Mouse (Mus musculus) bone marrow macrophage, adult 2 months (primary cell): ENCODE data around the gene Aldh4a1. TPM values are rescaled to one million over a fixed set of nuclear protein-coding genes. Genes with fewer than 3 reads are reported as not detected.

Experiments
- H3K27ac ChIP-seq: 2 replicates; pipeline ENCODE4 v1.5.1; 2012; ENCODE audit warnings: low read depth, low read length; ENCODE audit not compliant: insufficient read depth
- H3K4me1 ChIP-seq: 2 replicates; pipeline ENCODE4 v1.6.1; 2012; ENCODE audit warnings: low read length; ENCODE audit not compliant: control insufficient read depth, insufficient read depth
- H3K4me3 ChIP-seq: 2 replicates; pipeline ENCODE4 v1.5.1; 2012; ENCODE audit warnings: mild to moderate bottlenecking, low read length, moderate library complexity; ENCODE audit not compliant: insufficient read depth
- CTCF ChIP-seq: IDR thresholded peaks from 2 replicates; pipeline ENCODE4 v1.5.1; 2012; ENCODE audit warnings: low read depth, mild to moderate bottlenecking, low read length, moderate library complexity
- POLR2A ChIP-seq: IDR thresholded peaks from 2 replicates; pipeline ENCODE4 v1.6.1; 2012; ENCODE audit warnings: mild to moderate bottlenecking, low read depth, low read length, borderline replicate concordance
- polyA plus RNA-seq: library from polyadenylated mRNA; stranded (reverse); fragments of >200 nt; gene quantifications from 2 replicates; pipeline ENCODE4 v1.2.4, GENCODE M21; 2012; ENCODE audit not compliant: missing spikeins, insufficient read depth, insufficient read length

Aldh4a1 gene
- polyA plus RNA-seq, 1 experiment, result 13.8 TPM

GRCm38 (mm10) chr4:139601519-139602356 lies 20.9 kb upstream of the Aldh4a1 start:
- TF ChIP-seq POLR2A (no peak), CTCF (no peak)
- Histone ChIP-seq H3K4me1 (peaks cover 57% of the 10 kb centered on the region), H3K4me3 (peak overlapping the region; percentile 19), H3K27ac (peak overlapping the region; percentile 94)

GRCm38 (mm10) chr4:139602357-139603244 lies 20.1 kb upstream of the Aldh4a1 start, which contains the start of gene Gm21969:
Gene Gm21969 (plus strand): TSS chr4:139603186.
- Histone ChIP-seq H3K27ac (peak within 1 kb of the TSS; percentile 94), H3K4me1 (peaks cover 49% of the 10 kb centered on the region), H3K4me3 (peak within 1 kb of the TSS; percentile 19)
- TF ChIP-seq CTCF, result peak; percentile 49; the same call in 1 of the 2 replicates
- no peak for TF ChIP-seq POLR2A

GRCm38 (mm10) chr4:139605216-139605615 lies 17.4 kb upstream of the Aldh4a1 start:
- Histone ChIP-seq H3K27ac (no peak overlapping the region), H3K4me1 (peaks cover 46% of the 10 kb centered on the region)
- no peak for TF ChIP-seq CTCF
- no peak for TF ChIP-seq POLR2A

GRCm38 (mm10) chr4:139606732-139607131 lies 15.9 kb upstream of the Aldh4a1 start:
- H3K4me1 ChIP-seq, result peaks cover 37% of the 10 kb centered on the region
- no peak overlapping the region for H3K27ac ChIP-seq
- TF ChIP-seq CTCF, result no peak
- TF ChIP-seq POLR2A, result no peak
- no peak overlapping the region for H3K4me3 ChIP-seq

More at GRCm38 (mm10) chr4:139605216-139605615, 17.4 kb upstream of the Aldh4a1 start:
- no peak overlapping the region for H3K4me3 ChIP-seq

GRCm38 (mm10) chr4:139608975-139609374 lies 13.7 kb upstream of the Aldh4a1 start:
- H3K4me3 ChIP-seq, result no peak overlapping the region
- 0 out of 2 replicates have a peak overlapping the region, but pooled peaks have one; percentile 33 for H3K27ac ChIP-seq
- peaks cover 24% of the 10 kb centered on the region for H3K4me1 ChIP-seq
- TF ChIP-seq POLR2A (no peak), CTCF (no peak)

GRCm38 (mm10) chr4:139610954-139611353 lies 11.7 kb upstream of the Aldh4a1 start:
- Histone ChIP-seq H3K4me1 (peaks cover 33% of the 10 kb centered on the region), H3K4me3 (no peak overlapping the region), H3K27ac (no peak overlapping the region)
- no peak for TF ChIP-seq CTCF
- TF ChIP-seq POLR2A, result no peak

- Histone ChIP-seq H3K4me1 (peaks cover 31% of the 10 kb centered on the region), H3K4me3 (no peak overlapping the region), H3K27ac (no peak overlapping the region)
- peak; percentile 99 for TF ChIP-seq CTCF
- no peak for TF ChIP-seq POLR2A
These were observed 11.1 kb upstream of the Aldh4a1 start for GRCm38 (mm10) chr4:139611542-139611953.

- peaks cover 23% of the 10 kb centered on the region for H3K4me1 ChIP-seq
- H3K27ac ChIP-seq, result no peak overlapping the region
- no peak overlapping the region for H3K4me3 ChIP-seq
- TF ChIP-seq CTCF, result no peak
- no peak for TF ChIP-seq POLR2A
These were observed 8.0 kb upstream of the Aldh4a1 start for GRCm38 (mm10) chr4:139614524-139615260.
